ENCODE assay signal across 9 mouse cellular contexts in the genomic region with DNA sequence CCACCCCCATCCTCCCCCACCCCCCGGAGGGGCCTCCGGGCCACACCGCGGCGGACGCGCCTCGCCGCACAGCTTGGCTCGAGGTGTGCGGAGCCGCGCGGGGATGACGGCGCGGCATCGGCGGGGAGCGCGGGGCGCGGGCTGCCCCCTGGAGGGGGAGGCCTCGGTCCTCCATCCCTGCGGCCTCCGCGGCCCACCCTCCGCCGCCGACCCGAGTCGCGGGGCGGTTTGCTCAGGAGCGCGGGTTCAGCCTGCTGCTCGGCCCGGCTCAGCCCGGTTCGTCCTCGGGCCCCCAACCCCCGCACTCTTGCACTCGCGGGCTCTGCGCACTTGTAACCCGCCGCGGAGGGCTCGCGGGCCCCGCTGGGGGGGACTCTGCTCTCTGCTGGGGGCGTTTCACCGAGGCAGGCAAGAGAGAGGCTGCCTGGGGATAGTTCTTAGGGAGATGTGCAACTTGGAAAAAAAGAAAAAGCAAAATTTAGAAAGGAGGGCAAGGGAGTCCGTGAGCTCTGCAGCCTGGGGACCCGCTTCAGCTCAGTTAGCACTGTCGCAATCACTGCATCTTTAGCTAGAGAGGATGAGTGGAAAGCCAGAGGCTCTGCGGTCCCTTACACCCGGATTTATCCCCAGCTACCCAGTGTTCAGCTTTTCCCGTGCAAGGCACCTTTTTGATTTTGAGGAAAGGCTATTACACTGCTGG. TPM values are rescaled to one million over a fixed set of nuclear protein-coding genes. Genes with fewer than 3 reads are reported as not detected.
DNase-seq lines count a peak whose midpoint lies in the region; ATAC-seq and TF ChIP-seq lines count a peak whose summit lies in the region.
"Had no signal": no experiment of that assay in that cellular context is flagged by ENCODE, and none has a peak within 500 bp of the region (broad histone marks: within the 10 kb centered on the region; RNA-seq: fewer than 3 reads in every experiment).

No protein-coding gene starts in this region.

- peak overlapping the region; percentile 86 for H3K4me2 ChIP-seq in lung, embryonic 15.5 days
- H3K4me2 ChIP-seq in heart, postnatal 0 days (ENCODE audit: low read depth, low read length): peak overlapping the region; percentile 65
- H3K4me2 ChIP-seq in liver, postnatal 0 days (ENCODE audit: low read depth, low read length): peak overlapping the region; percentile 61

- TF ChIP-seq EP300 in heart, postnatal 0 days (IDR thresholded peaks at IDR 0.05; ENCODE audit: low read depth): no peak
- TF ChIP-seq EP300 in liver, postnatal 0 days (IDR thresholded peaks at IDR 0.05; ENCODE audit: low read depth): no peak

- peak; percentile 67 for ATAC-seq in lung, embryonic 15.5 days (ENCODE audit: borderline replicate concordance, extremely low read depth, low FRiP score, low TSS enrichment)
- ATAC-seq in heart, postnatal 0 days (ENCODE audit: insufficient read depth, low read depth): peak; percentile 27; the same call in 1 of the 2 replicates
- no peak for ATAC-seq in liver, postnatal 0 days

- H3K4me3 ChIP-seq in lung, embryonic 15.5 days: peak overlapping the region; percentile 46
- peak overlapping the region; percentile 43 for H3K4me3 ChIP-seq in heart, postnatal 0 days (ENCODE audit: low read depth, low read length)
- peak overlapping the region; percentile 39 for H3K4me3 ChIP-seq in liver, postnatal 0 days (ENCODE audit: low read depth, low read length)
- H3K4me3 ChIP-seq: erythroblast, embryonic 14.5 days had no signal

- no peaks in the 10 kb centered on the region for H3K36me3 ChIP-seq in lung, embryonic 15.5 days
- H3K36me3 ChIP-seq in heart, postnatal 0 days (replicated peaks; ENCODE audit: control insufficient read depth, insufficient read depth, low read length): no peaks in the 10 kb centered on the region
- no peaks in the 10 kb centered on the region for H3K36me3 ChIP-seq in liver, postnatal 0 days (replicated peaks; ENCODE audit: insufficient read depth, low read length)

- peak overlapping the region; percentile 10; the same call in 1 of the 2 replicates for H3K9ac ChIP-seq in lung, embryonic 15.5 days
- H3K9ac ChIP-seq in heart, postnatal 0 days (replicated peaks; ENCODE audit: low read depth, low read length): no peak overlapping the region
- H3K9ac ChIP-seq in liver, postnatal 0 days (replicated peaks): no peak overlapping the region

- 2% methylated on average over 32 of the region's 59 CpGs for WGBS in lung, embryonic 15.5 days
- under 1% methylated on average over 39 of the region's 59 CpGs for WGBS in heart, postnatal 0 days
- WGBS in liver, postnatal 0 days (ENCODE audit: insufficient replicate concordance): 2% methylated on average over 32 of the region's 59 CpGs

- H3K9me3 ChIP-seq in lung, embryonic 15.5 days: no peaks in the 10 kb centered on the region
- H3K9me3 ChIP-seq in heart, postnatal 0 days (replicated peaks; ENCODE audit: control insufficient read depth, low read length): peaks cover 13% of the 10 kb centered on the region; the same call in 1 of the 2 replicates
- 0 out of 2 replicates have a peak, but pooled peaks cover 4% of the 10 kb centered on the region for H3K9me3 ChIP-seq in liver, postnatal 0 days (ENCODE audit: low read length)

- no peak overlapping the region for H3K27ac ChIP-seq in lung, embryonic 15.5 days
- no peak overlapping the region for H3K27ac ChIP-seq in heart, postnatal 0 days (ENCODE audit: low read depth)
- no peak overlapping the region for H3K27ac ChIP-seq in liver, postnatal 0 days (ENCODE audit: low read depth)

- H3K4me1 ChIP-seq in lung, embryonic 15.5 days: peaks cover 18% of the 10 kb centered on the region
- H3K4me1 ChIP-seq in heart, postnatal 0 days (ENCODE audit: control insufficient read depth, insufficient read depth): 0 out of 2 replicates have a peak, but pooled peaks cover 5% of the 10 kb centered on the region
- H3K4me1 ChIP-seq in liver, postnatal 0 days (ENCODE audit: insufficient read depth): peaks cover 4% of the 10 kb centered on the region

- H3K27me3 ChIP-seq in lung, embryonic 15.5 days: peaks cover 64% of the 10 kb centered on the region
- H3K27me3 ChIP-seq in heart, postnatal 0 days (ENCODE audit: control insufficient read depth, insufficient read depth, low read length): peaks cover 54% of the 10 kb centered on the region
- peaks cover 55% of the 10 kb centered on the region for H3K27me3 ChIP-seq in liver, postnatal 0 days (ENCODE audit: insufficient read depth, low read length)

- peak; percentile 34 to 43 for DNase-seq in adrenal gland, adult 18-20 months (ENCODE audit: low spot score in 2 of 2)
- no peak for DNase-seq in adrenal gland, postnatal 4 days (ENCODE audit: low spot score in 2 of 2)
- DNase-seq in lung, postnatal 36 days: no peak
- no peak for DNase-seq in heart, postnatal 0 days (ENCODE audit: low spot score)
- DNase-seq in liver, postnatal 0 days: peak; percentile 15
- DNase-seq in urinary bladder, adult 18-20 months (ENCODE audit: low spot score in 2 of 2): no peak
- DNase-seq in urinary bladder, postnatal 4 days (ENCODE audit: low spot score in 2 of 2): no peak

- no peak for TF ChIP-seq CTCF in heart, postnatal 0 days (IDR thresholded peaks at IDR 0.05; ENCODE audit: low read depth)
- no peak for TF ChIP-seq CTCF in liver, postnatal 0 days (IDR thresholded peaks at IDR 0.05; ENCODE audit: low read depth)

RNA-seq across cellular contexts. Expression of a gene that starts 1.1 kb away (rescaled TPM):
- total RNA-seq in adrenal gland, adult 18-20 months (2021): 100 to 1,000 TPM in 1 of 2 experiments, 10 to 100 TPM in 1; 47.6 to 122 TPM
- total RNA-seq in adrenal gland, postnatal 4 days (2021): 10 to 100 TPM; 68.3 to 68.7 TPM
- 0.07 and 0.26 TPM in 2 replicates for polyA plus RNA-seq in lung, embryonic 15.5 days (2015; fragmentation: Nextera tagmentation; extraction: Ambion mirVana)
- total RNA-seq in heart, postnatal 0 days (2014; rRNA removed; ENCODE audit: low replicate concordance): 0.04 TPM in 1 of 2 replicates, not detected in the other
- polyA plus RNA-seq in heart, postnatal 0 days (2015; fragmentation: Nextera tagmentation; extraction: Ambion mirVana): not detected in 2 replicates
- 0.02 TPM in 1 of 2 replicates, not detected in the other for polyA plus RNA-seq in liver, postnatal 0 days (2015; fragmentation: Nextera tagmentation; extraction: Ambion mirVana)
- polyA plus RNA-seq: erythroblast, embryonic 14.5 days had no signal

RNA-seq across cellular contexts. Expression of a gene that starts 40.9 kb away (rescaled TPM):
- total RNA-seq in adrenal gland, adult 18-20 months (2021): 10 to 100 TPM; 31.2 to 37.8 TPM
- total RNA-seq in adrenal gland, postnatal 4 days (2021): 10 to 100 TPM; 52.5 to 53.2 TPM
- polyA plus RNA-seq in lung, embryonic 15.5 days (2015; fragmentation: Nextera tagmentation; extraction: Ambion mirVana): 22.4 and 24.6 TPM in 2 replicates
- total RNA-seq in heart, postnatal 0 days (2014; rRNA removed; ENCODE audit: low replicate concordance): 28.2 and 33.0 TPM in 2 replicates
- 13.5 and 15.6 TPM in 2 replicates for polyA plus RNA-seq in heart, postnatal 0 days (2015; fragmentation: Nextera tagmentation; extraction: Ambion mirVana)
- 4.4 and 5.2 TPM in 2 replicates for polyA plus RNA-seq in liver, postnatal 0 days (2015; fragmentation: Nextera tagmentation; extraction: Ambion mirVana)

RNA-seq across cellular contexts. Expression of a gene that starts 41.0 kb away (rescaled TPM):
- total RNA-seq in adrenal gland, adult 18-20 months (2021): 10 to 100 TPM; 11.0 to 11.1 TPM
- 10 to 100 TPM; 49.0 to 49.7 TPM for total RNA-seq in adrenal gland, postnatal 4 days (2021)
- 37.8 and 38.8 TPM in 2 replicates for polyA plus RNA-seq in lung, embryonic 15.5 days (2015; fragmentation: Nextera tagmentation; extraction: Ambion mirVana)
- total RNA-seq in heart, postnatal 0 days (2014; rRNA removed; ENCODE audit: low replicate concordance): 12.8 and 18.4 TPM in 2 replicates
- 19.7 and 20.0 TPM in 2 replicates for polyA plus RNA-seq in heart, postnatal 0 days (2015; fragmentation: Nextera tagmentation; extraction: Ambion mirVana)
- 9.8 and 10.1 TPM in 2 replicates for polyA plus RNA-seq in liver, postnatal 0 days (2015; fragmentation: Nextera tagmentation; extraction: Ambion mirVana)

Comparison
In these comparisons a context has a peak if more than half of its experiments do, and no peak if none do; other contexts are left out.
1. DNase-seq: peak in adrenal gland, adult 18-20 months (2 of 2) and liver, postnatal 0 days (single experiment); none in adrenal gland, postnatal 4 days (0 of 2), lung, postnatal 36 days (single experiment), heart, postnatal 0 days (single experiment), urinary bladder, adult 18-20 months (0 of 2) and urinary bladder, postnatal 4 days (0 of 2).
2. RNA of a gene that starts 1.1 kb away (total RNA-seq): 47.6 to 122 TPM in adrenal gland, adult 18-20 months and 68.3 to 68.7 TPM in adrenal gland, postnatal 4 days; 0.04 TPM in heart, postnatal 0 days; every median in the first group is over 10 times any median in the second.
3. Peak in every context shown above with its lines, with median percentiles within 50 percentile points of each other: H3K4me2 ChIP-seq and H3K4me3 ChIP-seq.